In the genomic region with DNA sequence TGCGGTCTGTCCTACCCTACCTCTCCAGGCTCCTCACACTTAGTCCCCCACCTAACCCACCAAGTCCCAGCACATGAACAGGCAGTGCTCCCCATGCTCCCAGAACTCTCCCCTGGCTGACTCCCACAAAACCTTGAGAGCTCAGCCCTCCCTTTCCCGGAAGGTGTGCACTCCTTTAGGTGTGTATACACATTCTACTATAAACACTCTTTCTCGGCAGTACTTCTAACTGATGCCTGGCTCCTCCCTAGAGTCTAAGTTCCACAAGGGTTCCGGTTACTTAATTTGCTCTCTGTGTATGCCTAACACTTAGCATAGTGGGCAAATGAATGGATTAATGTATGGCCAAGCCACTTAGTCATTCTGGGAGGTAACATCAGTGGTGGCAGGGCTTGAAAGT, we compare ENCODE assay signal across 11 mouse cellular contexts.
"Had no signal": no experiment of that assay in that cellular context is flagged by ENCODE, and none has a peak within 500 bp of the region (broad histone marks: within the 10 kb centered on the region; RNA-seq: fewer than 3 reads in every experiment).

No protein-coding gene starts in this region.

- H3K4me2 ChIP-seq: liver, embryonic 11.5 days; liver, embryonic 15.5 days; lung, embryonic 15.5 days; midbrain, embryonic 13.5 days; stomach, embryonic 15.5 days had no signal

- H3K27ac ChIP-seq: limb, embryonic 10.5 days; liver, embryonic 15.5 days; lung, embryonic 15.5 days; midbrain, embryonic 13.5 days; stomach, embryonic 15.5 days had no signal

- DNase-seq: kidney, adult 8-10 months; kidney, postnatal 25 days; right cerebral cortex, postnatal 14 days; thymus, postnatal 14 days had no signal

- H3K4me3 ChIP-seq: limb, embryonic 10.5 days; liver, embryonic 15.5 days; lung, embryonic 15.5 days; midbrain, embryonic 13.5 days; stomach, embryonic 15.5 days had no signal

- H3K27me3 ChIP-seq: liver, embryonic 15.5 days; lung, embryonic 15.5 days; midbrain, embryonic 13.5 days; stomach, embryonic 15.5 days had no signal

- H3K9me3 ChIP-seq: limb, embryonic 10.5 days; liver, embryonic 15.5 days; lung, embryonic 15.5 days; stomach, embryonic 15.5 days had no signal

- H3K4me1 ChIP-seq: limb, embryonic 10.5 days; liver, embryonic 15.5 days; lung, embryonic 15.5 days; midbrain, embryonic 13.5 days; stomach, embryonic 15.5 days had no signal

- H3K9ac ChIP-seq: liver, embryonic 15.5 days; lung, embryonic 15.5 days; midbrain, embryonic 13.5 days; stomach, embryonic 15.5 days had no signal

- ATAC-seq: intestine, embryonic 16.5 days; midbrain, embryonic 13.5 days had no signal
